Mouse (Mus musculus): ENCODE results near the gene Atad5. TPM values are rescaled to one million over a fixed set of nuclear protein-coding genes. Genes with fewer than 3 reads are reported as not detected.
"Not testable (repeated sequence)": the region's sequence is repeated elsewhere in the genome, so short reads cannot be mapped to it uniquely, and the experiment has no call there.

Gene Atad5
- polyA plus RNA-seq, 1 experiment: 9.4 TPM

- DNase-seq (ENCODE audit: low read depth): no peak
- no peak for TF ChIP-seq POLR2A (IDR thresholded peaks at IDR 0.05; ENCODE audit: borderline replicate concordance, extremely low read depth, insufficient read depth, insufficient read length, poor library complexity, severe bottlenecking)
- no peak for TF ChIP-seq CTCF (IDR thresholded peaks at IDR 0.05; ENCODE audit: borderline replicate concordance, extremely low read depth, insufficient read depth, insufficient read length)
Measured at GRCm38 (mm10) chr11:80136786-80137185, 47.6 kb downstream of the Atad5 start.

DNA sequence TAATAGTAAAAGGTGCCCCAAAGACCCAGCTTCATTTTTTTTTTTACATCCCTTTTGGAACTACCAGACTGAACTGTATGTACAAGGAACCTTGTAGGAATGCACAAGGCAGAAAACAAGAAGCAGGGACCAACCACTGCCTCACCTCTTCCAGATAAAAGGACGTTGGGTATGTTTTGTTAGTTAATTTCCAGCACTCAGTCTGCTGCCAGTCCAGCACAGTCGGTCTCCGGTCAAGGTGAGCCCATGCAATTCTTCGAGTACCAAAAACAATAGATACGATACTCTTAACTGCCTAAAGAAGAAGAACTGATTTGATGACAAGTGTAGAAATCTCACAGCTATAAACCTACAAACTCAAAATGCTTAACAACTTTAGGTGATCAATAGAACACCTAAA is 48.6 kb downstream of the Atad5 start:
- no peak for DNase-seq (ENCODE audit: low read depth)
- TF ChIP-seq POLR2A (IDR thresholded peaks at IDR 0.05; ENCODE audit: borderline replicate concordance, extremely low read depth, insufficient read depth, insufficient read length, poor library complexity, severe bottlenecking) (no peak), CTCF (IDR thresholded peaks at IDR 0.05; ENCODE audit: borderline replicate concordance, extremely low read depth, insufficient read depth, insufficient read length) (no peak)

GRCm38 (mm10) chr11:80141825-80142521 is 52.8 kb downstream of the Atad5 start, which contains the start of gene Tefm:
Tefm (minus strand) TSS chr11:80142175.
- TF ChIP-seq POLR2A (IDR thresholded peaks at IDR 0.05; ENCODE audit: borderline replicate concordance, extremely low read depth, insufficient read depth, insufficient read length, poor library complexity, severe bottlenecking): peak; percentile 82; the same call in 1 of the 2 replicates
- TF ChIP-seq CTCF (IDR thresholded peaks at IDR 0.05; ENCODE audit: borderline replicate concordance, extremely low read depth, insufficient read depth, insufficient read length): no peak

DNA sequence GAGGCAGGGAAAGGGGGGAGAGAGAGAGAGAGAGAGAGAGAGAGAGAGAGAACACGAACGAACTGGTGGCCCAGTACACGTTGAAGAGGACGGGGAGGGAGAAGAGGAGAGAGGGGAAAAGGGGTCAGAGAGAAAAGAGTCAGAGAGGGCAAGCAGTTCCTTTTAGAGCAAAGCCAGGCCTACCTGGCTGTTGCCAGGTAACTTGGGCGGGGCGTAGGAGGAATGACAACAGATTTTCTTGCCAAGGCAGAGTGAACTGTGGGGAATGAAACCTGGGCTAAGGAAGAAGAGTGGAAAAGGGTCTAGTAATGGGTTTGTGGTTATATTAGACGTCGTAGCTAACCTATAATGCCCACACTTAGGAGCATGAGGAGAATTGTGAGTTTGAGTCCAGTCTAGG is 53.7 kb downstream of the Atad5 start:
- no peak for DNase-seq (ENCODE audit: low read depth)
- no peak for TF ChIP-seq CTCF (IDR thresholded peaks at IDR 0.05; ENCODE audit: borderline replicate concordance, extremely low read depth, insufficient read depth, insufficient read length)
- TF ChIP-seq POLR2A (IDR thresholded peaks at IDR 0.05; ENCODE audit: borderline replicate concordance, extremely low read depth, insufficient read depth, insufficient read length, poor library complexity, severe bottlenecking): no peak

More at GRCm38 (mm10) chr11:80141825-80142521, 52.8 kb downstream of the Atad5 start, which contains the start of gene Tefm:
- peak; percentile 95 for DNase-seq (ENCODE audit: low read depth)

DNA sequence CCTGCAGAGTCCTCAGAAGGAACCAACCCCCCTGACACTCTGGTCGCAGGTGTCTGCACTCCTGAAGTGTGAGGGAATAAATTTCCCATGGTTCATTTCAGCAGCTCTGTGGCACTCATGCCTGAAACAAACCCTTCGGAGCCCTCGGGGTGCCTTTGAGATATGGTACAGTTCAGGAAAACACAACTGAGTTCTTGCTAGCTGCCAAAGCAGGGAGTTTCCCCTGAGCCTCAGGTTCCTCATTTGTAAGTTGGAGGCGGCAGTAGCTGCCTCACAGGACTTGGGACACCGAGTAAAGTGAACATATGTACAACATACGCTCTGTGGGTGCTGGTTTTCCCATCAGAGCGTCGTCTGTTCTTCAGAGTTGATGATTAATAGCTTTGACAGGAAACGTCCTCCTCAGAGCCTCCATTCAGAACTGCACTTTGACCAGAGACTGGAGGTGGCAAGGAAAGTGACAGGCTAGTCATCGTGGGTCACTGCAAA is 56.6 kb downstream of the Atad5 start:
- TF ChIP-seq CTCF (IDR thresholded peaks at IDR 0.05; ENCODE audit: borderline replicate concordance, extremely low read depth, insufficient read depth, insufficient read length) (no peak), POLR2A (IDR thresholded peaks at IDR 0.05; ENCODE audit: borderline replicate concordance, extremely low read depth, insufficient read depth, insufficient read length, poor library complexity, severe bottlenecking) (no peak)

GRCm38 (mm10) chr11:80147748-80148147 is 58.5 kb downstream of the Atad5 start:
- no peak for DNase-seq (ENCODE audit: low read depth)
- no peak for TF ChIP-seq POLR2A (IDR thresholded peaks at IDR 0.05; ENCODE audit: borderline replicate concordance, extremely low read depth, insufficient read depth, insufficient read length, poor library complexity, severe bottlenecking)
- TF ChIP-seq CTCF (IDR thresholded peaks at IDR 0.05; ENCODE audit: borderline replicate concordance, extremely low read depth, insufficient read depth, insufficient read length): no peak

More for the DNA sequence above, 56.6 kb downstream of the Atad5 start:
- DNase-seq (ENCODE audit: low read depth): no peak

GRCm38 (mm10) chr11:80148313-80148712 is 59.1 kb downstream of the Atad5 start:
- peak; percentile 16 for DNase-seq (ENCODE audit: low read depth)
- no peak for TF ChIP-seq POLR2A (IDR thresholded peaks at IDR 0.05; ENCODE audit: borderline replicate concordance, extremely low read depth, insufficient read depth, insufficient read length, poor library complexity, severe bottlenecking)
- no peak for TF ChIP-seq CTCF (IDR thresholded peaks at IDR 0.05; ENCODE audit: borderline replicate concordance, extremely low read depth, insufficient read depth, insufficient read length)

DNA sequence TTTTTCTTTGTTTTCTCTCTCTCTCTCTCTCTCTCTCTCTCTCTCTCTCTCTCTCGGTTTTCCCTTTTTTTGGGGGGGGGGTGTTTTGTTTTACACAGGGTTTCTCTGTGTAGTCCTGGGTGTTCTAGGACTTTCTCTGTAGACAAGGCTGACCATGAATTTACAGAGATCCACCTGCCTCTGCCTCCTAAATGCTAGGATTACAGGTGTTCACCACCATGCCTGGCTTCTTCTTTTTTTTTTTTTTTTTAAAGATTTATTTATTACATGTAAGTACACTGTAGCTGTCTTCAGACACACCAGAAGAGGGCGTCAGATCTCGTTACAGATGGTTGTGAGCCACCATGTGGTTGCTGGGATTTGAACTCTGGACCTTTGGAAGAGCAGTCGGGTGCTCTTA is 59.8 kb downstream of the Atad5 start:
- not testable (repeated sequence) for DNase-seq (ENCODE audit: low read depth)

GRCm38 (mm10) chr11:80149412-80150023 is 60.3 kb downstream of the Atad5 start:
- DNase-seq (ENCODE audit: low read depth): no peak
- TF ChIP-seq POLR2A (IDR thresholded peaks at IDR 0.05; ENCODE audit: borderline replicate concordance, extremely low read depth, insufficient read depth, insufficient read length, poor library complexity, severe bottlenecking) (no peak), CTCF (IDR thresholded peaks at IDR 0.05; ENCODE audit: borderline replicate concordance, extremely low read depth, insufficient read depth, insufficient read length) (no peak)

GRCm38 (mm10) chr11:80150566-80150965 is 61.4 kb downstream of the Atad5 start:
- TF ChIP-seq POLR2A (IDR thresholded peaks at IDR 0.05; ENCODE audit: borderline replicate concordance, extremely low read depth, insufficient read depth, insufficient read length, poor library complexity, severe bottlenecking) (no peak), CTCF (IDR thresholded peaks at IDR 0.05; ENCODE audit: borderline replicate concordance, extremely low read depth, insufficient read depth, insufficient read length) (no peak)
- no peak for DNase-seq (ENCODE audit: low read depth)

GRCm38 (mm10) chr11:80151541-80151940 is 62.3 kb downstream of the Atad5 start:
- TF ChIP-seq POLR2A (IDR thresholded peaks at IDR 0.05; ENCODE audit: borderline replicate concordance, extremely low read depth, insufficient read depth, insufficient read length, poor library complexity, severe bottlenecking): no peak
- TF ChIP-seq CTCF (IDR thresholded peaks at IDR 0.05; ENCODE audit: borderline replicate concordance, extremely low read depth, insufficient read depth, insufficient read length): no peak

DNA sequence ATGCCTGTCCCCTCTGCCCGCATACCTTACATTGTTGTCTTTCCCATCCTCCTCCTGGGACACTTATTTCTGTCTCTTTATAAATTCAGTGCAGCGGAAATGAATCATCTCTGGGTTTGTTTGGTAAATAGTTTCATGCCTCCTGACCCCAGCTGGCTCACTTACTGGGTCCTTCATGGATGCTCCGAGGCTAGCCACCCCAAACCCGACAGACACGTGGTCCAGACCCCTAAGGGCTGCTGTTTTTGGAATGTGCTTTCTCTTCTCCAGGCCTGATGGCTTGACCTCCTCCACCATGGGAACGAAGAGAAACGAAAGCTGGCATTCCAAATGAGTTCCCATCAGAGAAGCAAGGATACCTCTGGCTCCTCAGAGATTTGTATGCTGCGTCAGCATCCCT is 63.2 kb downstream of the Atad5 start:
- no peak for DNase-seq (ENCODE audit: low read depth)
- TF ChIP-seq CTCF (IDR thresholded peaks at IDR 0.05; ENCODE audit: borderline replicate concordance, extremely low read depth, insufficient read depth, insufficient read length): no peak
- TF ChIP-seq POLR2A (IDR thresholded peaks at IDR 0.05; ENCODE audit: borderline replicate concordance, extremely low read depth, insufficient read depth, insufficient read length, poor library complexity, severe bottlenecking): no peak

More at GRCm38 (mm10) chr11:80151541-80151940, 62.3 kb downstream of the Atad5 start:
- no peak for DNase-seq (ENCODE audit: low read depth)
